ENCODE assay signal across 17 mouse cellular contexts in genomic region chr12:15455744-15456143, GRCm38 (mm10).
"Had no signal": no experiment of that assay in that cellular context is flagged by ENCODE, and none has a peak within 500 bp of the region (broad histone marks: within the 10 kb centered on the region; RNA-seq: fewer than 3 reads in every experiment).

No protein-coding gene starts in this region.

- H3K27ac ChIP-seq: midbrain, embryonic 10.5 days; midbrain, embryonic 12.5 days; neural tube, embryonic 13.5 days; neural tube, embryonic 15.5 days had no signal

- H3K27me3 ChIP-seq: midbrain, embryonic 12.5 days; neural tube, embryonic 13.5 days; neural tube, embryonic 15.5 days had no signal

- H3K36me3 ChIP-seq: midbrain, embryonic 10.5 days; midbrain, embryonic 12.5 days; neural tube, embryonic 13.5 days; neural tube, embryonic 15.5 days had no signal

- H3K4me3 ChIP-seq: midbrain, embryonic 10.5 days; midbrain, embryonic 12.5 days; myocyte; neural tube, embryonic 13.5 days; neural tube, embryonic 15.5 days had no signal

- DNase-seq: lung, adult 18-20 months; lung, embryonic 14.5 days; lung, postnatal 10 days; lung, postnatal 4 days; midbrain, embryonic 14.5 days; retina, postnatal 1 day; right cerebral cortex, postnatal 14 days; right cerebral cortex, postnatal 4 days; spleen, adult 18-20 months; thymus, adult 18-20 months; thymus, postnatal 25 days; thymus, postnatal 4 days had no signal

- H3K4me1 ChIP-seq: midbrain, embryonic 10.5 days; midbrain, embryonic 12.5 days; neural tube, embryonic 13.5 days; neural tube, embryonic 15.5 days had no signal

- H3K9ac ChIP-seq: lung, embryonic 14.5 days; midbrain, embryonic 12.5 days; neural tube, embryonic 13.5 days; neural tube, embryonic 15.5 days had no signal

- H3K9me3 ChIP-seq: midbrain, embryonic 10.5 days; midbrain, embryonic 12.5 days; neural tube, embryonic 13.5 days; neural tube, embryonic 15.5 days had no signal
